Mouse (Mus musculus) heart, postnatal 0 days (tissue): Measurements from ENCODE around the gene Ybey.

Experiments used
- CTCF ChIP-seq: IDR thresholded peaks from 2 replicates; pipeline ENCODE4 v1.5.1; 2016; ENCODE audit warnings: antibody characterized with exemption, control low read depth, low read depth
- EP300 ChIP-seq: IDR thresholded peaks from 2 replicates; pipeline ENCODE4 v1.6.1; 2016; ENCODE audit warnings: antibody characterized with exemption, low read depth

DNA sequence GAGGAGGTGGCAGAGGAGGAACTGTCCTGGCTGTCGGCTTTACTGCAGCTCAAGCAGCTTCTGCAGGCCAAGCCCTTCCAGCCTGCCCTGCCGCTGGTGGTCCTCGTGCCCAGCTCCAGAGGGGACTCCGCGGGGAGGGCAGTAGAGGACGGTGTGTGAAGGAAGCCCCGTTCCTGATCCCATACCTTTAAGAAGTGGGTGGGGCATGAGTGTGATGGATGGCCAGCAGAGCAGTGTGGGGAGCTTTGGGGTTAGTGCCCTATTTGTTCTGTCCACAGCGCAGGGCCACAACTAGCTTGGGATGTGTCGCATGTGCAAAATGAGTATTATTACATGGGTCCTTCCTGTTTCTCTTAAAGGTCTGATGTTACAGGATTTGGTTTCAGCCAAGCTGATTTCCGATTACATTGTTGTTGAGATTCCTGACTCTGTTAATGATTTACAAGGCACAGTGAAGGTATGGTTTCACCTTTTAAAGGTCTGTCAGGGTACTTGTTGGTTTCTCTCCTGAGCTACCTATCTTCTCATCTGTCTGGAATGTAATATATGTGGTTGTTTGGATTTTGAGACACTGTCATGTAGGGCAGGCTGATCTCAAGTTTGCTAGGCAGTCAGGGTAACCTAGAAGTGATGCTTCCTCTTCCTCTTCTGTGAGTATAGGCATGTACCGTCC, 35.5 kb upstream of the Ybey start:
- TF ChIP-seq CTCF = no peak
- TF ChIP-seq EP300 = no peak
